Mouse (Mus musculus) hindbrain, embryonic 14.5 days (tissue): Measurements from ENCODE around the gene Dcdc2a. TPM values are rescaled to one million over a fixed set of nuclear protein-coding genes. Genes with fewer than 3 reads are reported as not detected.

Experiments used
- ATAC-seq: fragments of 200-750 bp; cut with Nextera tagmentation; 2 replicates; pipeline ENCODE4 v1.8.0; 2017; ENCODE audit warnings: moderate number of reproducible peaks, mild to moderate bottlenecking, moderate TSS enrichment, moderate library complexity; ENCODE audit not compliant: low FRiP score
- DNase-seq: peaks from one replicate; pipeline ENCODE4 v3.0.0-alpha.2; 2015; ENCODE audit warnings: low spot score
- H3K27ac ChIP-seq: fragments of 300-500 bp; sonication (generic); 2 replicates; pipeline ENCODE4 v1.5.1; 2014; ENCODE audit warnings: mild to moderate bottlenecking, moderate library complexity
- H3K27me3 ChIP-seq: fragments of 300-500 bp; sonication (generic); 2 replicates; pipeline ENCODE4 v1.6.1; 2014; ENCODE audit warnings: mild to moderate bottlenecking, low read length, mixed read lengths; ENCODE audit not compliant: control insufficient read depth, insufficient read depth
- H3K36me3 ChIP-seq: fragments of 300-500 bp; sonication (generic); replicated peaks from 2 replicates; pipeline ENCODE4 v1.6.1; 2014; ENCODE audit not compliant: control insufficient read depth, insufficient read depth
- H3K4me1 ChIP-seq: fragments of 300-500 bp; sonication (generic); replicated peaks from 2 replicates; pipeline ENCODE4 v1.6.1; 2014; ENCODE audit warnings: antibody characterized with exemption, low read length, mixed read lengths; ENCODE audit not compliant: control insufficient read depth, insufficient read depth
- H3K4me2 ChIP-seq: fragments of 300-500 bp; sonication (generic); replicated peaks from 2 replicates; pipeline ENCODE4 v1.6.1; 2014; ENCODE audit warnings: mild to moderate bottlenecking, moderate library complexity
- H3K4me3 ChIP-seq: fragments of 300-500 bp; sonication (generic); replicated peaks from 2 replicates; pipeline ENCODE4 v1.5.1; 2014; ENCODE audit warnings: mild to moderate bottlenecking, low read length
- H3K9ac ChIP-seq: fragments of 300-500 bp; sonication (generic); 2 replicates; pipeline ENCODE4 v1.6.1; 2014
- H3K9me3 ChIP-seq: fragments of 300-500 bp; sonication (generic); 2 replicates; pipeline ENCODE4 v1.6.1; 2016; ENCODE audit warnings: low read length; ENCODE audit not compliant: control insufficient read depth
- WGBS: fragments of 180-500 bp; shearing (Covaris S2); extraction: QIAGEN DNeasy Blood & Tissue Kit; methylation state at CpG from one replicate; pipeline ENCODE4 v1.1.7; 2014; 5-methylcytosine and 5-hydroxymethylcytosine counted together
- polyA plus RNA-seq: library from polyadenylated mRNA; unstranded; fragments of >200 nt; fragmentation: Nextera tagmentation; extraction: Ambion mirVana; gene quantifications from 2 replicates; pipeline ENCODE4 v1.2.1, GENCODE M21; 2014

The Dcdc2a gene
- polyA plus RNA-seq, 1 experiment from 2014 or later: 3.9 TPM

- H3K4me2 ChIP-seq: no peak overlapping the region
- no peaks in the 10 kb centered on the region for H3K36me3 ChIP-seq
- H3K4me1 ChIP-seq: no peaks in the 10 kb centered on the region
- no peak for DNase-seq
- no peak overlapping the region for H3K4me3 ChIP-seq
- WGBS: 72% methylated on average over 6 of the region's 6 CpGs
- ATAC-seq: no peak
- no peak overlapping the region for H3K27ac ChIP-seq
- no peaks in the 10 kb centered on the region for H3K9me3 ChIP-seq
- H3K27me3 ChIP-seq: no peaks in the 10 kb centered on the region
- no peak overlapping the region for H3K9ac ChIP-seq
Measured at GRCm38 (mm10) chr13:25026409-25027113, 29.2 kb upstream of the Dcdc2a start.

- no peak overlapping the region for H3K4me2 ChIP-seq
- ATAC-seq: no peak
- no peaks in the 10 kb centered on the region for H3K27me3 ChIP-seq
- no peaks in the 10 kb centered on the region for H3K4me1 ChIP-seq
- H3K27ac ChIP-seq: no peak overlapping the region
- no peak overlapping the region for H3K4me3 ChIP-seq
- 80% methylated on average over 3 of the region's 3 CpGs for WGBS
- H3K9ac ChIP-seq: no peak overlapping the region
- no peak for DNase-seq
- no peaks in the 10 kb centered on the region for H3K36me3 ChIP-seq
- H3K9me3 ChIP-seq: no peaks in the 10 kb centered on the region
Measured at GRCm38 (mm10) chr13:25027114-25027425, 28.7 kb upstream of the Dcdc2a start.

DNA sequence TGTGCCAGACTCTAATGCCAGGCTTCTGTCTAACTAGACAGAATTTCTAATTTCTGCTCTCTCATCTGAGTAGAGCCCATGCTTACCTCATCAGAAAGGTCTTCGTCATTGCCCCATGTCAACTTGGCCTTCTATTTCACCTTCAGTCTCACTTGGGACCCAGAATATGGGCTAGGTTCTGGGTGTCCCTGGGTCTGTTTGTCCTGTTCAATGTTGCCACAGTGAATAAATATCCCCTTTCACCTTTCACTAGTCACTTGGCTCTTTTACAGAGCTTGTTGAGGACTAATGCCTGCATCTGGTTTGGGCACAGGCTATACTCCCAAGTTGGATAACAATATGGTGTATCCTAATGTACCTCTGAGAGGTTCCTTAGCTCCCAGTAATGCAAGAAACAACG is 16.3 kb upstream of the Dcdc2a start:
- Histone ChIP-seq H3K4me3 (no peak overlapping the region), H3K4me1 (no peaks in the 10 kb centered on the region), H3K4me2 (no peak overlapping the region), H3K27ac (no peak overlapping the region), H3K36me3 (no peaks in the 10 kb centered on the region), H3K9me3 (no peaks in the 10 kb centered on the region), H3K9ac (no peak overlapping the region), H3K27me3 (no peaks in the 10 kb centered on the region)
- DNase-seq: no peak
- 76% methylated on average over 2 of the region's 2 CpGs for WGBS
- ATAC-seq: no peak

DNA sequence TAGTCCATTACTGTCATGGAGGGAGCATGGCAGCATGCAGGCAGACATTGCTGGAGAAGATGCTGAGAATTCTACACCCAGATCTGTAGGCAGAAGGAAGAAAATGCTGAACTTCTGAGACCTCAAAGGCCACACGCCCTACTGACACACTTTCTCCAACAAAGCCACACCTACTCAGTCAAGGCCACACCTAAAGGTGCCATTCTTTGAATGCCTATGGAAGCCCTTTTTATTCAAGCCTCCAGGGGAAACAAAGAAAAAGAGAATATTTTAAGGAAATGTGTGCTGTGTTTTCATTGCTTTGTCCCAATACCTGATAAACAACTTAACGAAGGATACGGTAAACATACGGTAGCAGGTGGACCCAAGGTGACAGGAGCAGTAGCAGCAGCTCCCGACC is 3.1 kb upstream of the Dcdc2a start:
- no peak for ATAC-seq
- Histone ChIP-seq H3K4me2 (no peak overlapping the region), H3K9ac (no peak overlapping the region), H3K36me3 (no peaks in the 10 kb centered on the region), H3K9me3 (peaks cover 3% of the 10 kb centered on the region; the same call in 1 of the 2 replicates), H3K4me1 (no peaks in the 10 kb centered on the region), H3K4me3 (no peak overlapping the region), H3K27me3 (peaks cover 18% of the 10 kb centered on the region), H3K27ac (no peak overlapping the region)
- WGBS: 92% methylated on average over 5 of the region's 5 CpGs
- DNase-seq: no peak

GRCm38 (mm10) chr13:25055111-25055554 is 671 bp upstream of the Dcdc2a start:
- H3K9ac ChIP-seq: peak overlapping the region; percentile 55

DNA sequence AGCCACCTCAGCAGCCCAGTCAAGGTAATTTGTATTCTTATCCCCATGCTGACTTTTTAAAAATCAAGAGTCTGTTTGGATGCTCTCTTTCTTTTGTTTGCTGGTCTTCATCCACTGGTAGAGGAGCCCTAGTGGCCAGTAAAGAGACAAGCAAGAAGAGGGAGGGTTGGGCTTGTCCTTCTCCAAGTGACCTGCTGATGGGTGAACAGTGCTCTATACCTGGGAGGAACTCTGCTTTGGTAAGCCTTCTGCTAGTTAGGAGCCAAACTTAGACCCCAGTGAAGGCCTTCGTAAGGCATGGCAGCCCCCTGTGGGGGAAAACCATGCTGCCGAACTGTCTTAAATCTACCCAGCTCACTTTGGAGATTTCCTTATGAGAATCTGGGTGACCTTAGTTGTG is 10.9 kb downstream of the Dcdc2a start:
- H3K4me2 ChIP-seq: no peak overlapping the region
- no peak overlapping the region for H3K27ac ChIP-seq
- WGBS: 94% methylated on average over 2 of the region's 2 CpGs
- no peak overlapping the region for H3K4me3 ChIP-seq
- H3K36me3 ChIP-seq: no peaks in the 10 kb centered on the region
- H3K4me1 ChIP-seq: no peaks in the 10 kb centered on the region
- no peak overlapping the region for H3K9ac ChIP-seq
- no peak for DNase-seq
- ATAC-seq: no peak
- H3K9me3 ChIP-seq: no peaks in the 10 kb centered on the region
- no peaks in the 10 kb centered on the region for H3K27me3 ChIP-seq

More at GRCm38 (mm10) chr13:25055111-25055554, 671 bp upstream of the Dcdc2a start:
- no peaks in the 10 kb centered on the region for H3K36me3 ChIP-seq
- H3K9me3 ChIP-seq: no peaks in the 10 kb centered on the region
- H3K27ac ChIP-seq: no peak overlapping the region; the same call in 1 of the 2 replicates
- peak; percentile 77 for DNase-seq
- peaks cover 26% of the 10 kb centered on the region for H3K27me3 ChIP-seq
- WGBS: under 1% methylated on average over 35 of the region's 35 CpGs
- no peaks in the 10 kb centered on the region for H3K4me1 ChIP-seq
- peak overlapping the region; percentile 86 for H3K4me2 ChIP-seq
- H3K4me3 ChIP-seq: peak overlapping the region; percentile 52
- peak; percentile 87 for ATAC-seq

DNA sequence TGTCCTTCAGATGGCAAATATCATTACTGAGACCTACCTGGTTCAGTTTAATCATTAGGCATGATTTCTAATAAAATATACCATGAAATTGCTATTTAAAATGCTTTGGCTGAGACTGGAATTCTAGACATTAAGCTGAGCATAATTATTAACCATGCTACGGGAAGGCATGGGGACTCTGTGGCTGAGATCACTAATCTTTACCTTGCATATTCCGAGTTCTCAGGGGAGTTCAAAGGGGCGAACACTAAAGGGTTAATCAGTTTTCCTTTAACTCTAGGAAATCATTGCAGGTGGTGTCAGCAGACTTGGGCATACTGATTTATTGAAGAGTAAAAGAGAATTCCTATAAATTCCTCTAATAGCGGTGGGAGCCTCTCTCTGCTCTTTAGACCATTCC is 11.4 kb downstream of the Dcdc2a start:
- ATAC-seq: no peak

DNA sequence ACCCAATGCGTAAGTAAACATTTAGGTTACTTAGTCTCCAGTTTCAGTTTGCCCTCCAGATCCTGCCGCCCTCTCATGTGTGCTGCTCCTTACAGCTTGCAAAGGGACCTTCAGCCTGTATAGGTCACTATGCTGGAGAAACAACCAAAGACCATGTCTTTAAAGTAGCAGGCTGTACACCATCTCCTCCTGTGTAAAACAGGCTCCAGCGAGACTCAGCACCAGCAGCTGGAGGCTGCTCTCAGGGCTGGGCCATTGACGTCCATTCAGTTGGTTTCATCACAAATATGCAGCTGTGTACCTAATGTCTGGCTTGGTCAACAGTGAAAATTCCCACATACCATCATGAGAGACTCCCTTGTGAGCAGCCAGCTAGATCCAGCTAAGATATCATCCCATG is 14.0 kb downstream of the Dcdc2a start:
- Histone ChIP-seq H3K4me3 (no peak overlapping the region), H3K27me3 (no peaks in the 10 kb centered on the region), H3K9ac (no peak overlapping the region), H3K4me1 (no peaks in the 10 kb centered on the region), H3K36me3 (no peaks in the 10 kb centered on the region), H3K9me3 (no peaks in the 10 kb centered on the region), H3K27ac (no peak overlapping the region), H3K4me2 (no peak overlapping the region)
- WGBS: 80% methylated on average over 4 of the region's 4 CpGs
- DNase-seq: no peak
- ATAC-seq: no peak

More for the DNA sequence above, 11.4 kb downstream of the Dcdc2a start:
- Histone ChIP-seq H3K36me3 (no peaks in the 10 kb centered on the region), H3K4me2 (no peak overlapping the region), H3K9ac (no peak overlapping the region), H3K4me3 (no peak overlapping the region), H3K27ac (no peak overlapping the region), H3K27me3 (no peaks in the 10 kb centered on the region), H3K9me3 (no peaks in the 10 kb centered on the region), H3K4me1 (no peaks in the 10 kb centered on the region)
- no peak for DNase-seq
- 89% methylated on average over 4 of the region's 4 CpGs for WGBS

DNA sequence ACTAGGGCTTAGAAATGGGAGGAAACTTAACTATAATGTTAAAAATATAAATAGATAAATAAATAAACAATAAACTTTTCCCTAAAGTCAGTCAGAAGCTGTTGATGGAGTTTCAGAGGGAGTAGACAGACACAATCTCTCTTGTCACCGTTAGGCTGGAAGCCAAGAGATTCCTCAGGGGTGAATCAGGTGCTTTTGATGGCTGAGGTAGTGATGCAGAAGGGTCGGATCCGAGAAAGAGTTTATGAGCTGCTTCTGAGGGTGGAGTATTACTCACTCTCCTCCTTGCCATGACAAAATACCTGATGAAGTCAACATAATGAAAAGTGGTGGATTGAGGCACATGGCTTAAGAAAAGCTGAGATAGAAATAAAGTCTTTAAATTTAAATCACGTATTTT is 15.0 kb downstream of the Dcdc2a start:
- Histone ChIP-seq H3K9ac (no peak overlapping the region), H3K27me3 (no peaks in the 10 kb centered on the region), H3K27ac (no peak overlapping the region), H3K4me3 (no peak overlapping the region), H3K9me3 (no peaks in the 10 kb centered on the region), H3K4me2 (no peak overlapping the region), H3K4me1 (no peaks in the 10 kb centered on the region), H3K36me3 (no peaks in the 10 kb centered on the region)
- ATAC-seq (no peak), DNase-seq (no peak)
- WGBS: 89% methylated on average over 4 of the region's 4 CpGs

DNA sequence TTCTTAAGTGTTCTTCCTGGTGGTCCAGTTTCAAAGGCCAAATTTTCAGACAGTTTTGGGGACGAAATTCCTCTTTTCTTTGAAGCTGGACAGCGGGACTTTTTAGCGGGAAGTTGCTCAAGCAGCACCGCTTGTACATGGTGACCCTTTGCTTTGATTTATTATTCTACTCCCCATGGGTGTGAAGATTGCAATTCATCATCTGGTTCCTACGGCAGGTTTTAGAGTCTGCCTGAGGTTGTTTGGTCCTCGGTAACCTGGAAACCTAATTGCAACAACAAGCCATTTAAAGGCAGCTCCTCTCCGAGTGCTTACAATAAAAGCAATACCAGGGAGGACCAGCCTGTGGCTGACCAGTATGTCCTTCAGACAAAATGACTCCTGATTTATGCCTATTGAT is 21.5 kb downstream of the Dcdc2a start:
- Histone ChIP-seq H3K27me3 (no peaks in the 10 kb centered on the region), H3K9ac (no peak overlapping the region), H3K4me1 (no peaks in the 10 kb centered on the region), H3K36me3 (no peaks in the 10 kb centered on the region), H3K27ac (no peak overlapping the region), H3K9me3 (no peaks in the 10 kb centered on the region), H3K4me2 (no peak overlapping the region), H3K4me3 (no peak overlapping the region)
- WGBS: 15% methylated on average over 7 of the region's 7 CpGs
- peak; percentile 46 for DNase-seq
- no peak for ATAC-seq
